Mouse (Mus musculus) CD4-positive naive resting alpha-beta T cell, adult 76 days (primary cell): ENCODE measurements around the gene Rpn2. TPM values are rescaled to one million over a fixed set of nuclear protein-coding genes. Genes with fewer than 3 reads are reported as not detected.

Experiments
- total RNA-seq: library from RNA; stranded (reverse); gene quantifications from one replicate; pipeline ENCODE4 v1.2.4, GENCODE M21; 2023

Gene Rpn2
- total RNA-seq: 109 TPM

DNA sequence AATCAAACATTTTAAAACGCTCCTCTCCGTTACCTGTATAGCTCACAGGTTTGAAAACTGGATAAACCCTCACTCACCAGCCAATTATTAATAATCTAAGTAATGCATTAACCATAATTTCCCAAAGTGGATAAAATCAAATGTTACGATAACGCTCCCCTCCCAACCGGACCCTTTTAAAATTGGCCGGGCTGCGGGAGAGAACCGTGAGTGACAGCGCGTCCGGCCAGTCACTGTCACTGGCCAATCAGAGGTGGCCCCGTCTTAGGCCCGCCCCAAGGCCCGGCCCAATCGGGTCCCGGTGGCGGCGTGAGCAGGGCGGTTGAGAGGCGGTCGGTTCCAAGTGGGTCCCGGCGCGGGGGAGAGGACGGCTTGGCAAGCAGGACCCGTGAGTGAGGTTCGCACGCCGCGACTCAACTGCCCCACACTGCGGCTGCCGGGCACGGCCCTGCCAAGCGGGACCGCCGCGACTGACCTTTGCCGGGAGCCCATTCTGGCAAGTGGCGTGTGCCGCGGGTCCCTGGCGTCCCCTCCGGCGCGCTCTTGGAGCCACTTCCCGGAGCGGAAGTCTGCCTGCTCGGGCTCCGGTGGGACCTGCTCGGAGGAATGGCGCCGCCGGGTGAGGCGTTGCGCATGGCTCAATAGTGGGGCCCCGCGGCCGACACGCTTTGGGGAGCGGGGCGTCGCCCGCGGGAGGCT, at the start of gene Rpn2:
Gene Rpn2 (plus strand): TSS at position 301 of the 699 bp plus-strand sequence.

GRCm38 (mm10) chr2:157279416-157279800, 591 bp downstream of the Rpn2 start, which contains the start of gene Mroh8:
Mroh8 (minus strand) TSS chr2:157279549.

GRCm38 (mm10) chr2:157347361-157348159, 68.7 kb downstream of the Rpn2 start, which contains the start of gene Ghrh:
Ghrh (minus strand) TSS chr2:157347506.

GRCm38 (mm10) chr2:157367184-157367893, 88.5 kb downstream of the Rpn2 start, which contains the start of gene Manbal:
Manbal (plus strand) TSS chr2:157367594.

Other genes with a start within 250 kb of the Rpn2 start
- gene Soga1, start 199.8 kb upstream of the Rpn2 start, total RNA-seq: 0.47 TPM
- not detected for gene Tldc2, start 192.0 kb upstream of the Rpn2 start, total RNA-seq
- gene Samhd1, start 143.8 kb upstream of the Rpn2 start, total RNA-seq: 358 TPM
- 27.4 TPM for gene Rbl1, start 74.5 kb upstream of the Rpn2 start, total RNA-seq
- gene Mroh8, start 532 bp downstream of the Rpn2 start, total RNA-seq: not detected
- not detected for gene Ghrh, start 68.5 kb downstream of the Rpn2 start, total RNA-seq
- 22.8 TPM for gene Manbal, start 88.6 kb downstream of the Rpn2 start, total RNA-seq
- gene Src, start 139.4 kb downstream of the Rpn2 start, total RNA-seq: 1.1 TPM